Mouse (Mus musculus): ENCODE data around the gene Adgrg6. TPM values are rescaled to one million over a fixed set of nuclear protein-coding genes. Genes with fewer than 3 reads are reported as not detected.
A peak's percentile ranks its signal among the peaks of the same experiment; 100 is the strongest.

Adgrg6 gene
- polyA plus RNA-seq, 1 experiment from 2014 or later = 0.48 TPM

DNA sequence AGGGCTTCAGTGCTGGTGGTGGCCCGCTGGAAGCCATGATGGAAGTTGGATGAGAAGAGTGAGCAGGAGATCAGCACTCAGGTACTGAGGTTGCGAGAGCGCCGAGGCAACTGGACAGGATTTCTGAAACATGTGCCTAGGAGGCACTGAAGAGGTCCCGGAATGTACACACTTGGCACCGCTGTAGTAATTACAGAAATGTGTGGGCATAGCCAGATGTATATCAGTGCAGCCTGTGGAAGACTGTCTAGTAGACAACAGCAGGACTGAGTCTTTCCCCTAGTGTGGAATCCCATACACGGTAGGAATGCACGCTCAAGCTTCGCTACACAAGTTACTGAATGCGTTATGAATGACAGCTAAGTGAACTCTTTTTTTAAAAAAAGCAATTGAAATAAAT lies 86.1 kb downstream of the Adgrg6 start:
- DNase-seq (ENCODE audit: low spot score) (no peak), ATAC-seq (no peak)
- no peaks in the 10 kb centered on the region for H3K36me3 ChIP-seq (ENCODE audit: control insufficient read depth, insufficient read depth, low read length)
- no peak overlapping the region for H3K4me3 ChIP-seq (ENCODE audit: low read depth, low read length)
- H3K4me1 ChIP-seq (ENCODE audit: control insufficient read depth, insufficient read depth, low read length) = no peaks in the 10 kb centered on the region
- 94% methylated on average over 10 of the region's 10 CpGs for WGBS
- no peaks in the 10 kb centered on the region for H3K27me3 ChIP-seq (replicated peaks; ENCODE audit: control insufficient read depth, insufficient read depth, low read length)
- no peak overlapping the region for H3K4me2 ChIP-seq (ENCODE audit: low read length)
- no peaks in the 10 kb centered on the region for H3K9me3 ChIP-seq (replicated peaks; ENCODE audit: control insufficient read depth, low read length)
- H3K9ac ChIP-seq (ENCODE audit: low read length) = no peak overlapping the region
- H3K27ac ChIP-seq (ENCODE audit: low read depth, low read length) = no peak overlapping the region

DNA sequence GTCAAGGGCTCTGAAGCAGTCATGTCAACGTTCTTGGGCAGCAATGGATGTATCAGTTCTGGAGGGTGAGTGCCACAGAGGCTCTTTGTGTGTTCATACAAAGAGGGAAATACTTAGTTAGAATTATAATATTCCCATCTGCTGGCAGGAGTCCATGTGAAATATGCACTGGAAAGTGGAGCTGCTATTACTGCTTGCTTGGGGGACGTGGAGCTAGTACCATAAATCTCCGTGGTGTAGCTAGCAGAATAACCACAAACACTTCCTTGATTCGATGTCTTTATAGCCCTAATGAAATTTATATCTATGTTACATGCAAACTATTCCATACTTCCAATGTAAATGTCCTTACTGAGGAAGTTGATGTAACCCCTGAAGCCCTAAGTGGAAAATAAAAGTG lies 91.0 kb downstream of the Adgrg6 start:
- 77% methylated on average over 4 of the region's 4 CpGs for WGBS
- Histone ChIP-seq H3K27ac (ENCODE audit: low read depth, low read length) (no peak overlapping the region), H3K4me2 (ENCODE audit: low read length) (no peak overlapping the region), H3K4me1 (ENCODE audit: control insufficient read depth, insufficient read depth, low read length) (no peaks in the 10 kb centered on the region), H3K9me3 (replicated peaks; ENCODE audit: control insufficient read depth, low read length) (no peaks in the 10 kb centered on the region), H3K4me3 (ENCODE audit: low read depth, low read length) (no peak overlapping the region), H3K27me3 (replicated peaks; ENCODE audit: control insufficient read depth, insufficient read depth, low read length) (no peaks in the 10 kb centered on the region), H3K36me3 (ENCODE audit: control insufficient read depth, insufficient read depth, low read length) (no peaks in the 10 kb centered on the region), H3K9ac (ENCODE audit: low read length) (no peak overlapping the region)
- ATAC-seq (no peak), DNase-seq (ENCODE audit: low spot score) (no peak)

DNA sequence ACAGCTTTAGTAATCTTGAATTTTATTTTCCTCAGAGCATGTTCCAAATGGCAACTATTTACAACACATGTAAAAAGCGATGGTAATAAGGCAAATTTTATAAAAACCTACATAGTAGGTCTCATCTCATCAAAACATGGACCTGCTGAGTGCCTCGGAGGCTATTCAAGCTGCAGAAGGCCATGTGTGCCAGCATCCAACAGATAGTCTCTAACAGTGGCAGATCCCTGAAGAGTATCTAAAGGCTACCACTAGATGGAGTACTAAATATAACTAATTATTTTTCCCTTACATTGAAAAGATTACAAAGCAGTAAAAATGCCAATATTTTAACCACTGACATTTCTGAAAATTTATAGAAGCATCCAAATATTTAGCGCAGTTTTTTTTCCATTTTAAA lies 93.6 kb downstream of the Adgrg6 start:
- no peak overlapping the region for H3K4me3 ChIP-seq (ENCODE audit: low read depth, low read length)
- peak; percentile 76 for ATAC-seq
- no peaks in the 10 kb centered on the region for H3K36me3 ChIP-seq (ENCODE audit: control insufficient read depth, insufficient read depth, low read length)
- peak; percentile 76 for DNase-seq (ENCODE audit: low spot score)
- H3K27me3 ChIP-seq (replicated peaks; ENCODE audit: control insufficient read depth, insufficient read depth, low read length) = no peaks in the 10 kb centered on the region
- no peaks in the 10 kb centered on the region for H3K9me3 ChIP-seq (replicated peaks; ENCODE audit: control insufficient read depth, low read length)
- no peaks in the 10 kb centered on the region for H3K4me1 ChIP-seq (ENCODE audit: control insufficient read depth, insufficient read depth, low read length)
- WGBS = 38% methylated on average over 3 of the region's 3 CpGs
- H3K4me2 ChIP-seq (ENCODE audit: low read length) = no peak overlapping the region
- no peak overlapping the region for H3K27ac ChIP-seq (ENCODE audit: low read depth, low read length)
- no peak overlapping the region for H3K9ac ChIP-seq (ENCODE audit: low read length)

DNA sequence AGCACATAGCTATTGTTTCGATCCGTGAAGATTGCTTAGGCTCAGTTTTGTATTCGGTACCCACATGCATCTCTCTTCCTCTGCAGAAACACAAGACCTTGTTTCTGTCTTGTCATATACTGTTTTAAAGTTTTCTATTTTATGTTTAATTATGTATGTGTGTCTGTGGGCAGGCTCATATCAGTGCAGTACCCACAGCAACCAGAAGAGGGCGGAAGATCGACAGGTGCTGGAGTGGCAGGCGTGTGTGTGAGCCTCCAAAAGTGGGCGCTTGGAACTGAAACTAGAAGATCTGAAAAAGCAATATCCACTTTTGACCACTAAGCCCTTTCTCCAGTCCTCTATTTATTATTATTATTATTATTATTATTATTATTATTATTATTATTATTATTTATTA lies 95.4 kb downstream of the Adgrg6 start:
- no peaks in the 10 kb centered on the region for H3K9me3 ChIP-seq (replicated peaks; ENCODE audit: control insufficient read depth, low read length)
- H3K4me3 ChIP-seq (ENCODE audit: low read depth, low read length) = no peak overlapping the region
- no peak overlapping the region for H3K4me2 ChIP-seq (ENCODE audit: low read length)
- H3K27me3 ChIP-seq (replicated peaks; ENCODE audit: control insufficient read depth, insufficient read depth, low read length) = no peaks in the 10 kb centered on the region
- H3K27ac ChIP-seq (ENCODE audit: low read depth, low read length) = no peak overlapping the region
- ATAC-seq = no peak
- no peaks in the 10 kb centered on the region for H3K4me1 ChIP-seq (ENCODE audit: control insufficient read depth, insufficient read depth, low read length)
- no peaks in the 10 kb centered on the region for H3K36me3 ChIP-seq (ENCODE audit: control insufficient read depth, insufficient read depth, low read length)
- no peak for DNase-seq (ENCODE audit: low spot score)
- 68% methylated on average over 7 of the region's 7 CpGs for WGBS
- H3K9ac ChIP-seq (ENCODE audit: low read length) = no peak overlapping the region

DNA sequence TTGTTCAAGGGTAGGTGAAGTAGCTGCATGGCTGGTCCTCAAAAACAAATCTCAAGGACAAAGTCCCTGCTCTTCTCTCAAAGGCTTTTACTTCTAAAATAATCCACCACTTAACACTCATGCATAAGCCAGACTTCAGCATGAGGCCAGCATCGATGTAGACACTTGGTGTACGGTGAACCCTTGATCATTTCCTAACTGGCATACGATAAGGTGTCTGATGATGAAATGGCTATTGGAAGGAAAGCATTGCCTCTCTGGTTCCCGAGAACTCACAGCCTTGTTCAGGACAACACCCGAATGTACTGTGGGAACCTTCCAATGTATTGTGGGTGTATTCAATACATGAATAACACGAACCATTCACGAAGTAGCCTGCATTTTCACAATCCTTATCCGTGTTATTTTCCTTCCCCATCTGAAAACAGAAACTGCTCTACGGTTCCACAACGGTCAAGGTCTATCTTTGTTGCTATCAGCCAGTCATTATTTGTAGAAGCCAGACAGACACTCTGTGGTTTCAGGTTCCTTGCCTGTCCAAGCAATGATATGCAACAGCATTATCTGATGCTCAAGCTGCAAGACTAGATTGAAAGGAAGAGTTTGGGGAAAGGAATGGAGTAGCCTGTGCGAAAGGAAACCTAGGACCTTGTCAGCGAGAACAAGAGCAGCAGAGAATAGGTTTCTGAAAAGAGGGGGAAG lies 99.7 kb downstream of the Adgrg6 start:
- no peaks in the 10 kb centered on the region for H3K27me3 ChIP-seq (replicated peaks; ENCODE audit: control insufficient read depth, insufficient read depth, low read length)
- no peak overlapping the region for H3K4me3 ChIP-seq (ENCODE audit: low read depth, low read length)
- H3K4me1 ChIP-seq (ENCODE audit: control insufficient read depth, insufficient read depth, low read length) = no peaks in the 10 kb centered on the region
- no peak overlapping the region for H3K27ac ChIP-seq (ENCODE audit: low read depth, low read length)
- no peak for ATAC-seq
- H3K36me3 ChIP-seq (ENCODE audit: control insufficient read depth, insufficient read depth, low read length) = no peaks in the 10 kb centered on the region
- H3K4me2 ChIP-seq (ENCODE audit: low read length) = no peak overlapping the region
- H3K9ac ChIP-seq (ENCODE audit: low read length) = no peak overlapping the region
- no peaks in the 10 kb centered on the region for H3K9me3 ChIP-seq (replicated peaks; ENCODE audit: control insufficient read depth, low read length)
- DNase-seq (ENCODE audit: low spot score) = no peak
- 90% methylated on average over 12 of the region's 12 CpGs for WGBS

DNA sequence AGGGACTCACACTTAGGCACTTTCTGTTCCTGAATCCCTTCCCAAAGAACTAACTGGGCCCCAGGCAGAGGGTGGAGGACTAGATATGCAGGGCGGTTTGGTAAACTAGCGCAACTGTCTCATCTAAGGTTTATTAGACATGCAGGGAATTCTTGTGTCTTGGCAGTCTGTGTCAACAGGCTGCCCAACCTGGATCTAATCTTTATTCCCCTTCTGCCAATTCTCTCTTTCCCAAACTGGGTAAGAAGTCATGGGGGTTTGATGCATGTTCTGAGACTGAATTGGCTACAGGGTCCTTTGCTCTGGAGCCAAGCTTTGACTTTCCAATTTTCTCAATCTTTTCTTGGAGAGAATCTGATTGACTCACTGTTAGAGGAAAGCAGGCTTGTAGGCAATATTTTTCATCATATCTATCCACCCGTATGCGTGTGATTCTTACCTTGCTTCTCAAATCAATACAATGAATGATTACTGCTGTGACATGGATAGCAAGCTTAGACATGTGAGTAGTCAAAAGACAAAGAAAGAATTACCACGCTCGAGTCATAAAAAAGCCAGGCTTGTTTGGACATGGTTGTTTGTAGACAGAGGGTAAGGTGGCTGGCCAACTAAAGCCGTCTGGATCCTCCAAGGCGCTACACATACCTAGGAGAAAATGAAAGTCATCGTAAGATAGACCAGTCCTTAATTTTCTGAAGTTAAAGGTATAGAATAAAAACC lies 104.4 kb downstream of the Adgrg6 start:
- no peaks in the 10 kb centered on the region for H3K9me3 ChIP-seq (replicated peaks; ENCODE audit: control insufficient read depth, low read length)
- ATAC-seq (no peak), DNase-seq (ENCODE audit: low spot score) (no peak)
- H3K4me3 ChIP-seq (ENCODE audit: low read depth, low read length) = no peak overlapping the region
- H3K27ac ChIP-seq (ENCODE audit: low read depth, low read length) = no peak overlapping the region
- no peak overlapping the region for H3K4me2 ChIP-seq (ENCODE audit: low read length)
- no peaks in the 10 kb centered on the region for H3K4me1 ChIP-seq (ENCODE audit: control insufficient read depth, insufficient read depth, low read length)
- no peaks in the 10 kb centered on the region for H3K27me3 ChIP-seq (replicated peaks; ENCODE audit: control insufficient read depth, insufficient read depth, low read length)
- H3K9ac ChIP-seq (ENCODE audit: low read length) = no peak overlapping the region
- H3K36me3 ChIP-seq (ENCODE audit: control insufficient read depth, insufficient read depth, low read length) = no peaks in the 10 kb centered on the region
- 96% methylated on average over 9 of the region's 9 CpGs for whole genome bisulfite sequencing

DNA sequence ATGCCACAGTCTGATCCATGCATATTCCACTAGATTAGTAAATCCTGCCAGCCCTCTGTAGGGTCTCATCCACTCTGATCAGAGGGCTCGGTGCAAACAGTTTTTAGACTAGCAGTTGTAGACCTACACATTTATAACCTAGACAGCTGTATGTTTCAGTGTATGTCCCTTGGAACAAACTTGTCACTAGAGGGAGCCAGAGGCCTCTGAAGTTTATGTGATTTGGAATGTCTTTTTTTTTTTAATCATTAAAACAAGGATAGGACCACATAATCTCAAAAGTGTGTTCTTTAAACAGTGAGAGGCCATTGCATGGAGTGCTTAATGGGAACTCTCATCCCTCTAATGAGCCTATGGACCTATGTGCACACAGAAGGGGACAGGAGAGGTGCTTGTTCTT lies 141.4 kb downstream of the Adgrg6 start:
- peak; percentile 59 for DNase-seq (ENCODE audit: low spot score)

DNA sequence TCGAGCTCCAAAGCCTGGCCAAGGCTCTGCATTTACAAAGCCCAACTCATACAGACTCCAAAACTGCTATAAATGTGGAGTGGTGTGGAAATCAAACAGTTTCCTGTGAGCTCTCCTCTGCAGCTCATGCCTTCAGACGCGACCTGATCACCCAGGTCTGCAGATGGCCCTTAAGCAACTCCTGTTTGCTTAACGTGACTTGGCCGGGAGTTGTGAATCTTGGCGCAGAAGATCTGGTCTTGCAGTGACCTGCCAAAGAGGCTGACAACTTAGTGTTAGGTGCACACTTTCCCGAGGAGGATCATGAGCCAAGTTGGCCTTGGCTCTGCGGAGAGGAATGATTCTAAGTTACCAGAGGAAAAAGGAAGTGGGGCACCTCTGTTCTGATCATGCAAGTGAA lies 143.7 kb downstream of the Adgrg6 start:
- Histone ChIP-seq H3K9me3 (replicated peaks; ENCODE audit: control insufficient read depth, low read length) (peaks cover 2% of the 10 kb centered on the region), H3K4me1 (ENCODE audit: control insufficient read depth, insufficient read depth, low read length) (no peaks in the 10 kb centered on the region), H3K27ac (ENCODE audit: low read depth, low read length) (no peak overlapping the region), H3K4me2 (ENCODE audit: low read length) (no peak overlapping the region), H3K36me3 (ENCODE audit: control insufficient read depth, insufficient read depth, low read length) (no peaks in the 10 kb centered on the region), H3K9ac (ENCODE audit: low read length) (no peak overlapping the region), H3K4me3 (ENCODE audit: low read depth, low read length) (no peak overlapping the region), H3K27me3 (replicated peaks; ENCODE audit: control insufficient read depth, insufficient read depth, low read length) (no peaks in the 10 kb centered on the region)
- no peak for ATAC-seq
- WGBS = 86% methylated on average over 8 of the region's 8 CpGs
- DNase-seq (ENCODE audit: low spot score) = no peak

More for the DNA sequence above, 141.4 kb downstream of the Adgrg6 start:
- peaks cover 9% of the 10 kb centered on the region for H3K9me3 ChIP-seq (replicated peaks; ENCODE audit: control insufficient read depth, low read length)
- no peaks in the 10 kb centered on the region for H3K36me3 ChIP-seq (ENCODE audit: control insufficient read depth, insufficient read depth, low read length)
- no peaks in the 10 kb centered on the region for H3K27me3 ChIP-seq (replicated peaks; ENCODE audit: control insufficient read depth, insufficient read depth, low read length)
- ATAC-seq = no peak
- no peak overlapping the region for H3K4me3 ChIP-seq (ENCODE audit: low read depth, low read length)
- H3K9ac ChIP-seq (ENCODE audit: low read length) = no peak overlapping the region
- WGBS = 81% methylated on average over 1 of the region's 1 CpGs
- no peak overlapping the region for H3K4me2 ChIP-seq (ENCODE audit: low read length)
- H3K4me1 ChIP-seq (ENCODE audit: control insufficient read depth, insufficient read depth, low read length) = no peaks in the 10 kb centered on the region
- no peak overlapping the region for H3K27ac ChIP-seq (ENCODE audit: low read depth, low read length)

DNA sequence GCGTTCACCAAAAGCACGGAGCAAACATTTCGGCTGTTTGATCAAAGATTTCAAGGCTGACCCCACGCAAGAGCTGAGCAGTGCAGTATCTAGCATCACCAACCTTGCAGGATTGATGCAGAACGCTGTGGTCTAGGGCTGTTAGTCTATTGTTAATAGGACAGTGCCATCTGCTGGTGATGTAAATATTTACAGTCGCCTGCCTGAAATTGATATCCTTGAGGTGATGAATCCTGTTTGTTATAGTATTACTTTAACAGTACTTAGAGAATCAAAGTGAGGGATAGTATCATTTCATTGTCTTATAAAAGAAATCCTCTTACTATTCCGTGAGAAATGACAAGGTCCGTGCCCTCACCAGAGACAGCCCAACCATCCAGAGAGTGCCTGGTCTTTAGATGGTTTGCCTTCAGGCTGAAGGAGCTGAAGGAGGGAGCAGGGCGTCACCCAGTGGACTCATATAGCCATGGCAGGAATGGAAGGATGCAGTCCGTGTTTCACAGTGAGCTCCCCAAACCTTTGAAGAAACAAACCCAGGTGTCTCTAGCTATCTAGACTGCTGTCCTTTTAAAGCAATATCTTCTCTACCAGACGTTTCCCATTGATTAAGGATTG lies 154.3 kb downstream of the Adgrg6 start:
- 14% methylated on average over 11 of the region's 11 CpGs for WGBS
- Histone ChIP-seq H3K4me1 (ENCODE audit: control insufficient read depth, insufficient read depth, low read length) (no peaks in the 10 kb centered on the region), H3K4me2 (ENCODE audit: low read length) (no peak overlapping the region), H3K36me3 (ENCODE audit: control insufficient read depth, insufficient read depth, low read length) (no peaks in the 10 kb centered on the region), H3K9me3 (replicated peaks; ENCODE audit: control insufficient read depth, low read length) (no peaks in the 10 kb centered on the region), H3K27me3 (replicated peaks; ENCODE audit: control insufficient read depth, insufficient read depth, low read length) (no peaks in the 10 kb centered on the region), H3K9ac (ENCODE audit: low read length) (no peak overlapping the region), H3K27ac (ENCODE audit: low read depth, low read length) (no peak overlapping the region), H3K4me3 (ENCODE audit: low read depth, low read length) (no peak overlapping the region)
- peak; percentile 91 for DNase-seq (ENCODE audit: low spot score)
- ATAC-seq = peak; percentile 96
